Mouse (Mus musculus): ENCODE results near the gene Vnn1. TPM values are rescaled to one million over a fixed set of nuclear protein-coding genes. Genes with fewer than 3 reads are reported as not detected.

The Vnn1 gene
- polyA plus RNA-seq, 2 experiments, result 0.96 to 1.1 TPM

DNA sequence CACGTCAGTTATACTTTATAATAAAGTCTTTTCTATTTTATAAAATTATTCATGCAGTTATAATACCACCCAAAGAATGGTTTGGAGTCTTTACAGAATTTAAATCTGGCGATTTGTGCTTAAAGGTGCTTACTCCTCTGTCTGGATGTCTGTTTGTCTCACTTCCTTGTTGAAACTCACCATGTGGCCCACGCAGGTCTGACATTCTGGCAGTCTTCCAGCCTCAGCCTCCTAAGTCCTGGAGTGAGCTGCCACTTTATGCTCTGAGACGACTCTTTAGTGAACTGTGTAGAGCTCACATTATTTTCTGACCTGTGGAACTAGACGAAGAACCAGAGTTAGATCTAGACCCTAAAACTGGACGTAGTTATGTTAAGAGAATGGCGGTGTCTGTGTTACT is 53.5 kb downstream of the Vnn1 start:
- Histone ChIP-seq H3K27ac (replicated peaks; ENCODE audit: low read depth, low read length) (no peak overlapping the region), H3K4me2 (replicated peaks; ENCODE audit: low read depth, low read length, severe bottlenecking) (no peak overlapping the region), H3K36me3 (ENCODE audit: control insufficient read depth, insufficient read depth, low read length) (no peaks in the 10 kb centered on the region), H3K27me3 (ENCODE audit: control insufficient read depth, insufficient read depth, low read length) (no peaks in the 10 kb centered on the region), H3K4me3 (replicated peaks; ENCODE audit: low read length) (no peak overlapping the region), H3K4me1 (ENCODE audit: control insufficient read depth, insufficient read depth, low read length) (no peaks in the 10 kb centered on the region), H3K9ac (ENCODE audit: low read depth, low read length, severe bottlenecking) (no peak overlapping the region), H3K9me3 (ENCODE audit: control insufficient read depth, low read length) (no peaks in the 10 kb centered on the region)
- no peak for TF ChIP-seq POLR2A (IDR thresholded peaks at IDR 0.05; ENCODE audit: borderline replicate concordance, extremely low read depth, insufficient read depth, insufficient read length)
- ATAC-seq (ENCODE audit: low FRiP score, low read depth) (no peak), DNase-seq (ENCODE audit: low spot score) (no peak)
- WGBS, result 54% methylated on average over 7 of the region's 7 CpGs

- TF ChIP-seq POLR2A (IDR thresholded peaks at IDR 0.05; ENCODE audit: borderline replicate concordance, extremely low read depth, insufficient read depth, insufficient read length), result no peak
- Histone ChIP-seq H3K36me3 (ENCODE audit: control insufficient read depth, insufficient read depth, low read length) (no peaks in the 10 kb centered on the region), H3K27ac (replicated peaks; ENCODE audit: low read depth, low read length) (no peak within 1 kb of the TSS), H3K27me3 (ENCODE audit: control insufficient read depth, insufficient read depth, low read length) (no peaks in the 10 kb centered on the region), H3K4me1 (ENCODE audit: control insufficient read depth, insufficient read depth, low read length) (no peaks in the 10 kb centered on the region), H3K9ac (ENCODE audit: low read depth, low read length, severe bottlenecking) (no peak within 1 kb of the TSS), H3K4me3 (replicated peaks; ENCODE audit: low read length) (no peak within 1 kb of the TSS), H3K4me2 (replicated peaks; ENCODE audit: low read depth, low read length, severe bottlenecking) (no peak within 1 kb of the TSS), H3K9me3 (ENCODE audit: control insufficient read depth, low read length) (no peaks in the 10 kb centered on the region)
- ATAC-seq (ENCODE audit: low FRiP score, low read depth), result no peak
- WGBS, result 85% methylated on average over 16 of the region's 16 CpGs
- DNase-seq (ENCODE audit: low spot score), result no peak
Observed at GRCm38 (mm10) chr10:23949508-23950005, 55.1 kb downstream of the Vnn1 start, which contains the start of gene Taar3. Gene Taar3 (plus strand): TSS chr10:23949558.

- H3K9me3 ChIP-seq (ENCODE audit: control insufficient read depth, low read length), result no peaks in the 10 kb centered on the region
- WGBS, result 76% methylated on average over 6 of the region's 6 CpGs
- H3K4me3 ChIP-seq (replicated peaks; ENCODE audit: low read length), result no peak overlapping the region
- no peaks in the 10 kb centered on the region for H3K4me1 ChIP-seq (ENCODE audit: control insufficient read depth, insufficient read depth, low read length)
- no peak overlapping the region for H3K27ac ChIP-seq (replicated peaks; ENCODE audit: low read depth, low read length)
- no peak overlapping the region for H3K9ac ChIP-seq (ENCODE audit: low read depth, low read length, severe bottlenecking)
- TF ChIP-seq POLR2A (IDR thresholded peaks at IDR 0.05; ENCODE audit: borderline replicate concordance, extremely low read depth, insufficient read depth, insufficient read length), result no peak
- H3K27me3 ChIP-seq (ENCODE audit: control insufficient read depth, insufficient read depth, low read length), result no peaks in the 10 kb centered on the region
- ATAC-seq (ENCODE audit: low FRiP score, low read depth) (no peak), DNase-seq (ENCODE audit: low spot score) (no peak)
- H3K4me2 ChIP-seq (replicated peaks; ENCODE audit: low read depth, low read length, severe bottlenecking), result no peak overlapping the region
- H3K36me3 ChIP-seq (ENCODE audit: control insufficient read depth, insufficient read depth, low read length), result no peaks in the 10 kb centered on the region
Observed at GRCm38 (mm10) chr10:23951714-23952113, 57.2 kb downstream of the Vnn1 start.

Other genes starting within 250 kb of the Vnn1 start
- gene Rps12, start 107.4 kb upstream of the Vnn1 start, polyA plus RNA-seq (2012; rRNA removed), result 5,532 and 5,668 TPM in 2 replicates
- 252 and 266 TPM in 2 replicates for gene Rps12, start 107.4 kb upstream of the Vnn1 start, polyA plus RNA-seq (2014; fragmentation: Nextera tagmentation; extraction: Ambion mirVana)
- 23.8 and 27.8 TPM in 2 replicates for gene Slc18b1, start 97.7 kb upstream of the Vnn1 start, polyA plus RNA-seq (2012; rRNA removed)
- 16.1 and 22.4 TPM in 2 replicates for gene Slc18b1, start 97.7 kb upstream of the Vnn1 start, polyA plus RNA-seq (2014; fragmentation: Nextera tagmentation; extraction: Ambion mirVana)
- 0.04 and 0.08 TPM in 2 replicates for gene Vnn3, start 43.2 kb upstream of the Vnn1 start, polyA plus RNA-seq (2012; rRNA removed)
- 0.11 and 0.23 TPM in 2 replicates for gene Vnn3, start 43.2 kb upstream of the Vnn1 start, polyA plus RNA-seq (2014; fragmentation: Nextera tagmentation; extraction: Ambion mirVana)
- gene Taar1, start 25.7 kb downstream of the Vnn1 start, polyA plus RNA-seq (2012; rRNA removed), result not detected in 2 replicates
- gene Taar1, start 25.7 kb downstream of the Vnn1 start, polyA plus RNA-seq (2014; fragmentation: Nextera tagmentation; extraction: Ambion mirVana), result not detected in 2 replicates
- not detected in 2 replicates for gene Taar2, start 43.9 kb downstream of the Vnn1 start, polyA plus RNA-seq (2012; rRNA removed)
- not detected in 2 replicates for gene Taar2, start 43.9 kb downstream of the Vnn1 start, polyA plus RNA-seq (2014; fragmentation: Nextera tagmentation; extraction: Ambion mirVana)
- not detected in 2 replicates for gene Taar3, start 54.9 kb downstream of the Vnn1 start, polyA plus RNA-seq (2012; rRNA removed)
- not detected in 2 replicates for gene Taar3, start 54.9 kb downstream of the Vnn1 start, polyA plus RNA-seq (2014; fragmentation: Nextera tagmentation; extraction: Ambion mirVana)
- 0.06 TPM in 1 of 2 replicates, not detected in the other for gene Taar4, start 65.8 kb downstream of the Vnn1 start, polyA plus RNA-seq (2012; rRNA removed)
- not detected in 2 replicates for gene Taar4, start 65.8 kb downstream of the Vnn1 start, polyA plus RNA-seq (2014; fragmentation: Nextera tagmentation; extraction: Ambion mirVana)
- gene Taar5, start 76.0 kb downstream of the Vnn1 start, polyA plus RNA-seq (2012; rRNA removed), result 0.13 and 0.20 TPM in 2 replicates
- not detected in 2 replicates for gene Taar5, start 76.0 kb downstream of the Vnn1 start, polyA plus RNA-seq (2014; fragmentation: Nextera tagmentation; extraction: Ambion mirVana)
- not detected in 2 replicates for gene Taar6, start 91.0 kb downstream of the Vnn1 start, polyA plus RNA-seq (2012; rRNA removed)
- gene Taar6, start 91.0 kb downstream of the Vnn1 start, polyA plus RNA-seq (2014; fragmentation: Nextera tagmentation; extraction: Ambion mirVana), result not detected in 2 replicates
- not detected in 2 replicates for gene Taar7a, start 98.8 kb downstream of the Vnn1 start, polyA plus RNA-seq (2012; rRNA removed)
- gene Taar7a, start 98.8 kb downstream of the Vnn1 start, polyA plus RNA-seq (2014; fragmentation: Nextera tagmentation; extraction: Ambion mirVana), result not detected in 2 replicates
- not detected in 2 replicates for gene Taar7b, start 105.3 kb downstream of the Vnn1 start, polyA plus RNA-seq (2012; rRNA removed)
- gene Taar7b, start 105.3 kb downstream of the Vnn1 start, polyA plus RNA-seq (2014; fragmentation: Nextera tagmentation; extraction: Ambion mirVana), result not detected in 2 replicates
- gene Taar7d, start 132.5 kb downstream of the Vnn1 start, polyA plus RNA-seq (2012; rRNA removed), result not detected in 2 replicates
- not detected in 2 replicates for gene Taar7d, start 132.5 kb downstream of the Vnn1 start, polyA plus RNA-seq (2014; fragmentation: Nextera tagmentation; extraction: Ambion mirVana)
- not detected in 2 replicates for gene Taar7e, start 142.9 kb downstream of the Vnn1 start, polyA plus RNA-seq (2012; rRNA removed)
- gene Taar7e, start 142.9 kb downstream of the Vnn1 start, polyA plus RNA-seq (2014; fragmentation: Nextera tagmentation; extraction: Ambion mirVana), result not detected in 2 replicates
- not detected in 2 replicates for gene Taar7f, start 154.8 kb downstream of the Vnn1 start, polyA plus RNA-seq (2012; rRNA removed)
- gene Taar7f, start 154.8 kb downstream of the Vnn1 start, polyA plus RNA-seq (2014; fragmentation: Nextera tagmentation; extraction: Ambion mirVana), result not detected in 2 replicates
- not detected in 2 replicates for gene Taar8a, start 181.8 kb downstream of the Vnn1 start, polyA plus RNA-seq (2012; rRNA removed)
- gene Taar8a, start 181.8 kb downstream of the Vnn1 start, polyA plus RNA-seq (2014; fragmentation: Nextera tagmentation; extraction: Ambion mirVana), result not detected in 2 replicates
- not detected in 2 replicates for gene Taar8b, start 197.6 kb downstream of the Vnn1 start, polyA plus RNA-seq (2012; rRNA removed)
- gene Taar8b, start 197.6 kb downstream of the Vnn1 start, polyA plus RNA-seq (2014; fragmentation: Nextera tagmentation; extraction: Ambion mirVana), result not detected in 2 replicates
- gene Taar8c, start 207.2 kb downstream of the Vnn1 start, polyA plus RNA-seq (2012; rRNA removed), result not detected in 2 replicates
- not detected in 2 replicates for gene Taar8c, start 207.2 kb downstream of the Vnn1 start, polyA plus RNA-seq (2014; fragmentation: Nextera tagmentation; extraction: Ambion mirVana)
- gene Taar9, start 214.8 kb downstream of the Vnn1 start, polyA plus RNA-seq (2012; rRNA removed), result not detected in 2 replicates
- gene Taar9, start 214.8 kb downstream of the Vnn1 start, polyA plus RNA-seq (2014; fragmentation: Nextera tagmentation; extraction: Ambion mirVana), result not detected in 2 replicates